Mouse (Mus musculus) cortical plate, adult 2 months (tissue): ENCODE measurements around the gene Serpini2.

Experiments
- CTCF ChIP-seq: fragments of 200-500 bp; IDR thresholded peaks from 2 replicates; pipeline ENCODE4 v1.5.1; 2011; ENCODE audit warnings: mild to moderate bottlenecking, control low read depth, low read length; ENCODE audit not compliant: insufficient read depth; ENCODE audit errors: extremely low read depth
- POLR2A ChIP-seq: fragments of 200-500 bp; IDR thresholded peaks from 2 replicates; pipeline ENCODE4 v1.6.1; 2011; ENCODE audit warnings: mild to moderate bottlenecking, low read length, control low read depth; ENCODE audit not compliant: insufficient read depth; ENCODE audit errors: extremely low read depth

- TF ChIP-seq CTCF (no peak), POLR2A (no peak)
Observed at GRCm38 (mm10) chr3:75301072-75301471, 31.2 kb upstream of the Serpini2 start.
